Mouse (Mus musculus) hindbrain, embryonic 13.5 days (tissue): ENCODE measurements around the gene F11r. TPM values are rescaled to one million over a fixed set of nuclear protein-coding genes. Genes with fewer than 3 reads are reported as not detected.

ENCODE experiments used
- ATAC-seq: fragments of 200-750 bp; cut with Nextera tagmentation; 2 replicates; pipeline ENCODE4 v1.8.0; 2017; ENCODE audit warnings: moderate TSS enrichment; ENCODE audit not compliant: low FRiP score
- H3K27ac ChIP-seq: fragments of 300-500 bp; sonication (generic); 2 replicates; pipeline ENCODE4 v1.5.1; 2015; ENCODE audit warnings: inconsistent platforms, mild to moderate bottlenecking, moderate library complexity
- H3K27me3 ChIP-seq: fragments of 300-500 bp; sonication (generic); 2 replicates; pipeline ENCODE4 v1.6.1; 2015; ENCODE audit warnings: mild to moderate bottlenecking, inconsistent platforms
- H3K36me3 ChIP-seq: fragments of 300-500 bp; sonication (generic); 2 replicates; pipeline ENCODE4 v1.6.1; 2015; ENCODE audit warnings: mild to moderate bottlenecking, inconsistent platforms
- H3K4me1 ChIP-seq: fragments of 300-500 bp; sonication (generic); replicated peaks from 2 replicates; pipeline ENCODE4 v1.6.1; 2015; ENCODE audit warnings: inconsistent platforms
- H3K4me2 ChIP-seq: fragments of 300-500 bp; sonication (generic); 2 replicates; pipeline ENCODE4 v1.6.1; 2015; ENCODE audit warnings: inconsistent platforms, mild to moderate bottlenecking, moderate library complexity
- H3K4me3 ChIP-seq: fragments of 300-500 bp; sonication (generic); 2 replicates; pipeline ENCODE4 v1.5.1; 2015; ENCODE audit warnings: mild to moderate bottlenecking, inconsistent platforms
- H3K9ac ChIP-seq: fragments of 300-500 bp; sonication (generic); 2 replicates; pipeline ENCODE4 v1.6.1; 2015; ENCODE audit warnings: mild to moderate bottlenecking, inconsistent platforms
- H3K9me3 ChIP-seq: fragments of 300-500 bp; sonication (generic); 2 replicates; pipeline ENCODE4 v1.6.1; 2016; ENCODE audit warnings: inconsistent platforms
- WGBS: fragments of 180-500 bp; shearing (Covaris S2); methylation state at CpG from one replicate; pipeline ENCODE4 v1.1.7; 2015; 5-methylcytosine and 5-hydroxymethylcytosine counted together
- polyA plus RNA-seq: library from polyadenylated mRNA; unstranded; fragments of >200 nt; fragmentation: Nextera tagmentation; extraction: Ambion mirVana; gene quantifications from 2 replicates; pipeline ENCODE4 v1.2.1, GENCODE M21; 2015

F11r gene
- polyA plus RNA-seq, 1 experiment from 2014 or later, result 13.3 TPM

DNA sequence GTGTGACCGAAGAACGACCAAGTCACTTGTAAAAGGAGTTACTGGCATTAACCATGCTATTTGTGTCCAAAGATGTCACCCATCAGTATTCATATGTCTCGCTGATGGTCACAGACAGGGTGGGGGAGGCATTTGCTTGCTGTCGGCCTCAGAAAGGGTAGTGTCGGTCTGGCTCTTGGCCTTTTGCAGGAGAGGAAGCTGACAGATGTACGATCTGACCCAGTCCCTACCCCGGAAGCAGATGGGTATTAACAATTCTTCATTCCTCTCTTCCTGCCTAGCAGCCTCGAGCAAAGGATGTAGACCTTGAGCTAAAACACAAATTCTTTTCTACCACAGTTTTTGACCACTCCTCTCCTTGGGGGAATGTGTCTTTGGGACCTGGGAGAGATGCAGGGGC lies 39.8 kb downstream of the F11r start:
- Histone ChIP-seq H3K9me3 (peaks cover 5% of the 10 kb centered on the region), H3K4me2 (no peak overlapping the region), H3K27ac (no peak overlapping the region), H3K4me3 (no peak overlapping the region), H3K27me3 (no peaks in the 10 kb centered on the region), H3K4me1 (no peaks in the 10 kb centered on the region), H3K36me3 (no peaks in the 10 kb centered on the region), H3K9ac (no peak overlapping the region)
- WGBS, result 79% methylated on average over 8 of the region's 8 CpGs
- ATAC-seq, result no peak

DNA sequence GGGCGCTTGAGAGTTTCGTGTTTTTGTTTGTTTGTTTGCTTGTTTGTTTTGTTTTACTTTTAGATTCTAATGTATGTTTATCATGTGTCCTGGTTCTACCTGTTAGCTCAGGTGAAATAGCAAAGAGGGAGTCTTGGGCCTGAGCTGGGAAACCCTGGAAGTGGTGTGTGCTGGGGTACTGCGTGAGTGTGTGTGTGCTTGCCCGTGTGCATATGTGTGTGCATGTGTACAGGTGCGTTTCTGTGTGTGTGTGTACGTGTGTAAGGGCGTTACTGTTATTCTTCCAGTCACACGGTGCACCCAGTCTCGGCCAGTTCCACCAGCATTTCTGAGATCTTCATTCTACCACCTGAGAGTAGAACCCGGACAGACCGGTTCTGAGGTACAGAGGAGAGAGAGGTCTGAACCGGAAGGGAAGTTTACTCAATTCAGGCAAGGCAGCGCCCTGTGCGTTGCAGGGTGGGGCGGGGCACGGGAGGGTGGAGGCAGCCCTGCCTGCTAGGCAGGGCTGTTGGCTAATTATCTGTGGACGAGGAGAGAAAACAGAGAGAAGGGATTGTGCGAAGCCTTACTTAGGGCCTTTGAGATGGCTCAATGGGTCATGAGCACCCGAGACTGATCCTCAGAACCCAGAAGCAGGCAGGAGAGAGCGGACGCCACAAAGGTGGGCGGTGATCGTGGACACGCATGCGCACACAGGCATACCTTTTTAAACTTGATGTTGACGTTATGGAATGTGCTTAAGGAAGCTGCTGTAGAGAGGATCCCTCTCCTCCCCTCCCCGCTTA lies 40.6 kb downstream of the F11r start:
- H3K27ac ChIP-seq, result no peak overlapping the region
- H3K36me3 ChIP-seq, result no peaks in the 10 kb centered on the region
- peak overlapping the region; percentile 30 for H3K4me3 ChIP-seq
- H3K9ac ChIP-seq, result no peak overlapping the region
- peak overlapping the region; percentile 39 for H3K4me2 ChIP-seq
- peak; percentile 43; the same call in 1 of the 2 replicates for ATAC-seq
- H3K4me1 ChIP-seq, result no peaks in the 10 kb centered on the region
- H3K27me3 ChIP-seq, result no peaks in the 10 kb centered on the region
- H3K9me3 ChIP-seq, result peaks cover 8% of the 10 kb centered on the region
- 66% methylated on average over 27 of the region's 27 CpGs for WGBS

DNA sequence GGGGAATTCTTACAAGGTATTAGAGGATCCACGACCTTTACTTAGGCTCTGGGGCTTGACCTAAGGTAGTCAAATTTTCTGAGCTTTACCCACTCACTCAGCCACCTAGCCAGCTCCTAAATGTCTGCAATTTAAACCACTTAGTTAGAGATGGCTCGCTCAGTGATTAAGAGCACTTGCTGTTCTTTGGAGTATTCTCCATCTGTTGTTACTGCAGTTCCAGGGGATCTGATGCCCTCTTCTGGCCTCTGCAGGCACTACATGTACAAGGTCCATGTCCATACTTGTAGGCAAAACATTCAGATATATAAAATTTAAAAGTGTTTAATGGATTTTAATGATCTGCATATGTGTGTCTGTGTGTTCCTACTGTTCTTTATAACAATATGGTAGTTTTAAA lies 41.6 kb downstream of the F11r start:
- no peak overlapping the region for H3K4me2 ChIP-seq
- H3K4me3 ChIP-seq, result no peak overlapping the region
- H3K9ac ChIP-seq, result no peak overlapping the region
- ATAC-seq, result no peak
- peaks cover 11% of the 10 kb centered on the region for H3K9me3 ChIP-seq
- H3K36me3 ChIP-seq, result no peaks in the 10 kb centered on the region
- 57% methylated on average over 2 of the region's 2 CpGs for WGBS
- no peak overlapping the region for H3K27ac ChIP-seq
- no peaks in the 10 kb centered on the region for H3K27me3 ChIP-seq
- H3K4me1 ChIP-seq, result no peaks in the 10 kb centered on the region

DNA sequence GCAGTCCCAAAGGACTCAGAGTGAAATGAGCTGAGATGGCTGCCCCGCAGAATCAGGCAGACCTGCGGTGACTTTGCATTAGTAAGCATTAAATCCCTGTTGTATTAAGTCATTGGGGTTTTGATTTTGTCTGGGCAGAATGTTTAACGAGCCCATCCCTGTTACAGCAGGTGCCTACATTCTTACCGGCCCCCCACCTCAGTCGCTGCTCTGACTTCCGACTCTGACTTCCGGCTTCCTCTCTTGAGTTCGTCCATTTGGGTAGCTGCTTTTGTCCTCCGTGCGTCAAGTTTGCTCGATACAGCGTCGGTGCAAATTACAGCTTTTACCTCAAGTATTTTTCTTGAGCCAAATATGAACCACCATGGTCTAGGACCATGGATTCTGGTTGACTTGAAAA lies 56.9 kb downstream of the F11r start:
- 90% methylated on average over 13 of the region's 13 CpGs for WGBS
- peaks cover 16% of the 10 kb centered on the region for H3K9me3 ChIP-seq
- H3K4me3 ChIP-seq, result no peak overlapping the region
- H3K36me3 ChIP-seq, result no peaks in the 10 kb centered on the region
- H3K27me3 ChIP-seq, result no peaks in the 10 kb centered on the region
- no peaks in the 10 kb centered on the region for H3K4me1 ChIP-seq
- no peak overlapping the region for H3K27ac ChIP-seq
- no peak for ATAC-seq
- H3K9ac ChIP-seq, result no peak overlapping the region
- H3K4me2 ChIP-seq, result no peak overlapping the region

DNA sequence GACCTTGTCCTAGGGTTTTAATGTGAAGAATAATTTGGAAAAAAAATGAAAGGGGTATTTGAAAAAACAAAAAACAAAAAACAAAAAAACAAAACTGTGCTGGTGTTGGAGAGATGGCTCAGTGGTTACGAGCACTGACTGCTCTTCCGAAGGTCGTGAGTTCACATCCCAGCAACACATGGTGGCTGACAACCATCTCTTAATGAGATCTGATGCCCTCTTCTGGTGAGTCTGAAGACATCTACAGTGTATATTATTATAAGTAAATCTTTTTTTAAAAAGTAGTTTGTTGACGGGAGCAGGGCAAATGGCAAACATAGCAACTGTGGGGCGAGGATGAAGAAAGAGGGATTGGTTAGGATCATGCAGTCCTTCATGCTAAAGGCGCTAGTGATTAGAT lies 58.0 kb downstream of the F11r start:
- Histone ChIP-seq H3K27me3 (no peaks in the 10 kb centered on the region), H3K4me1 (no peaks in the 10 kb centered on the region), H3K9me3 (peaks cover 11% of the 10 kb centered on the region; the same call in 1 of the 2 replicates), H3K27ac (no peak overlapping the region), H3K9ac (no peak overlapping the region), H3K36me3 (no peaks in the 10 kb centered on the region), H3K4me2 (no peak overlapping the region), H3K4me3 (no peak overlapping the region)
- 90% methylated on average over 6 of the region's 6 CpGs for WGBS
- ATAC-seq, result no peak

DNA sequence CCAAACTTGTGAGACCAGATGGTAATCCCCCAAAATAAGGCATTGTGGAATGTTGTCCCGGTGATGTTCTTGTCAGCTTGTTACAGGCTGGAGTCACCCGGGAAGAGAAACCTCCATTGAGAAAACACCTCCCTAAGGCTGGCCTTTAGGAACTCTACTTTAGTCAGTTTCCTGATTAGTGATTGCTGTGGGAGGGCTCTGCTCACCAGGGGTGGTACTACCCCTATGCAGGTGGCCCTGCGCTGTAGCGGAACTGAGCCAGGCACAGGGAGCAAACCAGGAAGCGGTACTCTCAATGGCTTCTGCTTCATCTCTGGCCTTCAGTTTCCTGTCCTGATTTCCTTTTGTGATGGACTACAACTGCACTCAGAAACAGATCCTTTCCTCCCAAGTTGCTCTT lies 62.5 kb downstream of the F11r start:
- WGBS, result 79% methylated on average over 5 of the region's 5 CpGs

DNA sequence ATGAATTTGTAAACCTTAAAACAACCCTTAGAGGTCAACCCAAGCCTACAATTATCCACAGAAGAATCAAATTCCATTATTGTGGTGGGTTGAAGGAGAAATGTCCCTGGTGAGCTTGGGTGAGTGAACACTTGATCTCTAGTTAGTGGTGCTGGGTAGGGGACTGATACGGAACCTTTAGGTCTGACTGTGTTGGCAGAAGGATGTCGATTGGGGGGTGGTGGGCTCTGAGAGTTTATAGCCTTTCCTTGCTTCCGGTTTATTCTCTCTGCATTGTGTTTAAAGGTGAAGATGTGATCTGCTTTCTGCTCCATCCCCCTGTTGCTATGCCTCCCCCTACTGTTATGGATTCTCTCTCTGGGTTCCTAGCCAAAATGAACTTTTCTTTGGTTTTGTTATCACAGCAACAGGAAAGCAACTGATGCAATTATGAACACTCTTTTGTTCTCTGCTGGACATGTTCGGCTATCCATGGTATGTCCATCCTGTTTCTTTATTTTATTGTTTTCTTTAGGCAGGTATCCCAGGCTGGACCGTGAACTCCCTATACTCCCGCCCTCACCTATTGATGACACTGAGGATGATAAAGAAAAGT lies 63.8 kb downstream of the F11r start:
- peaks cover 4% of the 10 kb centered on the region for H3K36me3 ChIP-seq
- H3K4me1 ChIP-seq, result peaks cover 20% of the 10 kb centered on the region
- H3K4me2 ChIP-seq, result peak overlapping the region; percentile 66; the same call in 1 of the 2 replicates
- no peaks in the 10 kb centered on the region for H3K27me3 ChIP-seq
- no peak overlapping the region for H3K4me3 ChIP-seq
- H3K27ac ChIP-seq, result no peak overlapping the region
- no peak overlapping the region for H3K9ac ChIP-seq
- ATAC-seq, result no peak
- 59% methylated on average over 6 of the region's 6 CpGs for WGBS
- no peaks in the 10 kb centered on the region for H3K9me3 ChIP-seq

More for the DNA sequence above, 62.5 kb downstream of the F11r start:
- ATAC-seq, result no peak
- H3K9me3 ChIP-seq, result no peaks in the 10 kb centered on the region
- H3K27me3 ChIP-seq, result no peaks in the 10 kb centered on the region
- H3K36me3 ChIP-seq, result no peaks in the 10 kb centered on the region
- peaks cover 11% of the 10 kb centered on the region for H3K4me1 ChIP-seq
- H3K27ac ChIP-seq, result no peak overlapping the region
- H3K4me2 ChIP-seq, result no peak overlapping the region
- no peak overlapping the region for H3K9ac ChIP-seq
- no peak overlapping the region for H3K4me3 ChIP-seq

DNA sequence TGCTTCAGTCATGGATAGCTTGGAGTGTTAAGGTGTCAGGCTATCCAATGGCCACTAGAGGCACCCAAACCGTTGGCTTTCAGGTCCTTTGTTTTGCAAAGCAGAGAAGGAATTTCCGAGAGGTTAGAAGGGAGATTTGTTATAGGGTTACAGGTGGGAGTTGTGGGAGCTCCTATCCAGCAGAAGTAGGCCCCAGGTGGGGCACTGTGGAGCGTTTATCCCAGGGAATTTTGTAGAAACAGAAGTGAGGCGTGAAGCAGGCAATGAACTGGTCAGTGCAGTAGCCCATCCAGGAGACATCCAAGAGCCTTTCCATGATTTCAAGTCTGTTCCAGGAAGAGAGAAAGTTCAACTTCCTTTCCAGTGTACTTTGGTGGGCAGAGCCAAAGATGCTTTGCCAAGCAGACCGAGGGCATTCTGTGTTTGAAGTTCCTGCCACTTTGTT lies 64.3 kb downstream of the F11r start:
- WGBS, result 3% methylated on average over 5 of the region's 5 CpGs
- Histone ChIP-seq H3K27ac (peak overlapping the region; percentile 79), H3K9me3 (no peaks in the 10 kb centered on the region), H3K4me1 (peaks cover 20% of the 10 kb centered on the region), H3K9ac (peak overlapping the region; percentile 60), H3K36me3 (peaks cover 7% of the 10 kb centered on the region), H3K27me3 (no peaks in the 10 kb centered on the region), H3K4me3 (peak overlapping the region; percentile 11; the same call in 1 of the 2 replicates), H3K4me2 (peak overlapping the region; percentile 66)
- ATAC-seq, result no peak

DNA sequence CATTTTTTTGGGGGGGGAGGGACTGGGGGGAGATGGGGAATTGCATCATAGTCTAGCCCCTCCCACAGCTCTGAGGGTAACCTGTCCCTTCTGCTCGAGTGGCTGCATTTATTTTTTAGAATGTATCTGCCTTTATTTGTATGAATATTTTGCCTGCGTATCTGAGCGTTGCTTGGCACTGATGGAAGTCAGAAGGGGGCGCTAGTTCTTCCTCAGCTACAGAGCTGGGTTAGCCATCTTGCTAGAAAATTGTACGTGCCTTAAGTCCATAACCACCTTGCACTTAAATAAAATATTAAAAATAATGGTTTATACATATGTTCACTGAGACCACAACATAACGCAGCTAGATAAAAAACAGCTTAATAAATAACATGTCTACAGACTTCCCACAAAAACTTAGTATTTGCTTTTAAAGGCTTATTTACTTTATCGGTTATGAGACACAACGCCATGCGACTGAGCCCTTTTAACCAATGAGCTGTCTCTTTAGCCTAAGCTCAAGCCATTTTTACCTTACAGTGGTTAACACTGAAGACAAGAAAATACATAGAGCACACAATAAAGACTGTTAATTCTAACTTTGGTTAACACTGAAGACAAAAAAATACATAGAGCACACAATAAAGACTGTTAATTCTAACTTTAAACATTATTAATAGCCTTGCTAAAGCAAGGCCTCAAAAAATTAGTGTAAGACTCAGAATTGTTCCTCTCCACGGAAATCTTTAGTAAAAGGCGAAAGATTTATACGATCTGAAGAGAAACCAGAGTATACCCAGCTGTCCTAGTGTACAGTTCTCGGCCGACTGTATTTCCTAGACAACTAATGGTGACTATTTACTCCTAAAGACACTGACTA lies 65.3 kb downstream of the F11r start:
- under 1% methylated on average over 14 of the region's 14 CpGs for whole genome bisulfite sequencing
- ATAC-seq, result peak; percentile 89
- Histone ChIP-seq H3K27me3 (no peaks in the 10 kb centered on the region), H3K9ac (peak overlapping the region; percentile 51; the same call in 1 of the 2 replicates), H3K4me1 (peaks cover 20% of the 10 kb centered on the region), H3K27ac (peak overlapping the region; percentile 96), H3K4me3 (peak overlapping the region; percentile 66), H3K36me3 (peaks cover 16% of the 10 kb centered on the region), H3K9me3 (no peaks in the 10 kb centered on the region), H3K4me2 (peak overlapping the region; percentile 66)

DNA sequence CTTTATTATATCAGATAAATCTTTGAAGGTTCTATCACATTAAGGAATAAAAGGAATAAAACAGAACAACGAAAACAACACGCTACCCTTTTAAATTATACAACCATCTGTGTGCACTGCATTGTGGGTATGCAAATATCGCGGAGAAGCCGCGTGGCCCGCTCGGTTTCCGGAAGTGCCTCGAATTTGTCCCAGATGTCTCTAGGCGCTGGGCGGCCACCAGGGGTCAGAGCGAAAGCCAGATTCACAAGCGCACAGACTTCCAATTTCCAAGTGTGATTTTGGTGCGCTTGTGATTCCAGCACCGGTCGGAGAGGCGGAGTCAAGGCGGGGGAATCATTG lies 65.9 kb downstream of the F11r start, which contains the start of gene Alyref2:
Alyref2 (plus strand) TSS at position 229 of the 342 bp plus-strand sequence.
- H3K27ac ChIP-seq, result peak within 1 kb of the TSS; percentile 96
- H3K4me2 ChIP-seq, result peak within 1 kb of the TSS; percentile 66
- H3K36me3 ChIP-seq, result peaks cover 16% of the 10 kb centered on the region
- H3K4me3 ChIP-seq, result peak within 1 kb of the TSS; percentile 66
- WGBS, result under 1% methylated on average over 19 of the region's 19 CpGs
- no peaks in the 10 kb centered on the region for H3K9me3 ChIP-seq
- ATAC-seq, result peak; percentile 89
- H3K9ac ChIP-seq, result peak within 1 kb of the TSS; percentile 87
- peaks cover 20% of the 10 kb centered on the region for H3K4me1 ChIP-seq
- no peaks in the 10 kb centered on the region for H3K27me3 ChIP-seq

DNA sequence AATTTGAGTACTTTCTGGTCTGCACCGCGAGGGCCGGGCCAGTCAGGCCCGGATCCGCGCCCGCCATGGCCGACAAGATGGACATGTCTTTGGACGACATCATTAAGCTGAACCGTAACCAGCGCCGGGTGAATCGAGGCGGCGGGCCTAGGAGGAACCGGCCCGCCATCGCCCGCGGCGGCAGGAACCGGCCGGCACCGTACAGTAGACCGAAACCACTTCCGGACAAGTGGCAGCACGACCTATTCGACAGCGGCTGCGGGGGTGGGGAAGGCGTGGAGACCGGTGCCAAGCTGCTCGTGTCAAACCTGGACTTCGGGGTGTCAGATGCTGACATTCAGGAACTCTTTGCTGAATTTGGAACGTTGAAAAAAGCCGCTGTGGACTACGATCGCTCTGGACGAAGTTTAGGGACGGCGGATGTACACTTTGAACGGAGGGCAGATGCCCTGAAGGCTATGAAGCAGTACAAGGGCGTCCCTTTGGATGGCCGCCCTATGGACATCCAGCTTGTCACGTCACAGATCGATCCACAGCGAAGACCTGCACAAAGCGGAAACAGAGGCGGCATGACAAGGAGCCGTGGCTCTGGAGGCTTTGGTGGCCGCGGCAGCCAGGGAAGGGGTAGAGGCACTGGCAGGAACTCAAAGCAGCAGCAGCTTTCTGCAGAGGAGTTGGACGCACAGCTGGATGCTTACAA lies 66.4 kb downstream of the F11r start:
- ATAC-seq, result peak; percentile 80
- Histone ChIP-seq H3K4me1 (peaks cover 20% of the 10 kb centered on the region), H3K27me3 (no peaks in the 10 kb centered on the region), H3K4me3 (peak overlapping the region; percentile 66), H3K4me2 (peak overlapping the region; percentile 66), H3K9me3 (no peaks in the 10 kb centered on the region), H3K27ac (peak overlapping the region; percentile 96), H3K9ac (peak overlapping the region; percentile 87), H3K36me3 (peaks cover 16% of the 10 kb centered on the region)
- under 1% methylated on average over 53 of the region's 53 CpGs for WGBS
